Mouse (Mus musculus) c-Kit-negative CD71-positive TER-119-positive erythroid progenitor cells, embryonic 14.5 days (primary cell): ENCODE results near the gene Sec22c.

ENCODE experiments used
- DNase-seq: peaks from one replicate; pipeline ENCODE4 v3.0.0-alpha.2; 2013; ENCODE audit warnings: low read depth, low spot score

The Sec22c gene

GRCm38 (mm10) chr9:121704646-121705625, at the start of gene Sec22c:
Gene Sec22c (minus strand): TSS chr9:121705490.
- peak; percentile 87 for DNase-seq

- no peak for DNase-seq
Measured at GRCm38 (mm10) chr9:121754624-121755023, 49.3 kb upstream of the Sec22c start.

GRCm38 (mm10) chr9:121752774-121753173, 47.5 kb upstream of the Sec22c start:
- no peak for DNase-seq

- DNase-seq = no peak
Measured at GRCm38 (mm10) chr9:121744051-121744450, 38.8 kb upstream of the Sec22c start.

GRCm38 (mm10) chr9:121741168-121741567, 35.9 kb upstream of the Sec22c start:
- no peak for DNase-seq

- no peak for DNase-seq
Measured at GRCm38 (mm10) chr9:121740490-121740889, 35.2 kb upstream of the Sec22c start.

- peak; percentile 41 for DNase-seq
Measured at GRCm38 (mm10) chr9:121719347-121720331, 14.3 kb upstream of the Sec22c start.

GRCm38 (mm10) chr9:121718792-121719318, 13.6 kb upstream of the Sec22c start, which contains the start of gene Nktr:
Gene Nktr (plus strand): TSS chr9:121719169.
- DNase-seq = peak; percentile 96

- no peak for DNase-seq
Measured at GRCm38 (mm10) chr9:121718070-121718705, 12.9 kb upstream of the Sec22c start.

GRCm38 (mm10) chr9:121717048-121717447, 11.8 kb upstream of the Sec22c start:
- DNase-seq = no peak

GRCm38 (mm10) chr9:121710584-121710975, 5.3 kb upstream of the Sec22c start:
- DNase-seq = peak; percentile 45

- peak; percentile 99 for DNase-seq
Measured at GRCm38 (mm10) chr9:121709898-121710583, 4.8 kb upstream of the Sec22c start, which contains the start of gene Ss18l2. Gene Ss18l2 (plus strand): TSS chr9:121710329.

- DNase-seq = no peak
Measured at GRCm38 (mm10) chr9:121708506-121709486, 3.5 kb upstream of the Sec22c start.

- no peak for DNase-seq
Measured at GRCm38 (mm10) chr9:121707801-121708200, 2.5 kb upstream of the Sec22c start.

- no peak for DNase-seq
Measured at GRCm38 (mm10) chr9:121706029-121706675, 862 bp upstream of the Sec22c start.

- DNase-seq = no peak
Measured at GRCm38 (mm10) chr9:121704261-121704645, 1.0 kb downstream of the Sec22c start.

GRCm38 (mm10) chr9:121697150-121698049, 7.9 kb downstream of the Sec22c start:
- peak; percentile 52 for DNase-seq

GRCm38 (mm10) chr9:121696626-121697025, 8.7 kb downstream of the Sec22c start:
- DNase-seq = no peak
